Mouse (Mus musculus) hindbrain, embryonic 14.5 days (tissue): Measurements from ENCODE around the gene Myh14. TPM values are rescaled to one million over a fixed set of nuclear protein-coding genes. Genes with fewer than 3 reads are reported as not detected.

Experiments
- ATAC-seq: fragments of 200-750 bp; cut with Nextera tagmentation; 2 replicates; pipeline ENCODE4 v1.8.0; 2017; ENCODE audit warnings: moderate number of reproducible peaks, mild to moderate bottlenecking, moderate TSS enrichment, moderate library complexity; ENCODE audit not compliant: low FRiP score
- DNase-seq: peaks from one replicate; pipeline ENCODE4 v3.0.0-alpha.2; 2015; ENCODE audit warnings: low spot score
- H3K27ac ChIP-seq: fragments of 300-500 bp; sonication (generic); 2 replicates; pipeline ENCODE4 v1.5.1; 2014; ENCODE audit warnings: mild to moderate bottlenecking, moderate library complexity
- H3K27me3 ChIP-seq: fragments of 300-500 bp; sonication (generic); 2 replicates; pipeline ENCODE4 v1.6.1; 2014; ENCODE audit warnings: mild to moderate bottlenecking, low read length, mixed read lengths; ENCODE audit not compliant: control insufficient read depth, insufficient read depth
- H3K36me3 ChIP-seq: fragments of 300-500 bp; sonication (generic); replicated peaks from 2 replicates; pipeline ENCODE4 v1.6.1; 2014; ENCODE audit not compliant: control insufficient read depth, insufficient read depth
- H3K4me1 ChIP-seq: fragments of 300-500 bp; sonication (generic); replicated peaks from 2 replicates; pipeline ENCODE4 v1.6.1; 2014; ENCODE audit warnings: antibody characterized with exemption, low read length, mixed read lengths; ENCODE audit not compliant: control insufficient read depth, insufficient read depth
- H3K4me2 ChIP-seq: fragments of 300-500 bp; sonication (generic); replicated peaks from 2 replicates; pipeline ENCODE4 v1.6.1; 2014; ENCODE audit warnings: mild to moderate bottlenecking, moderate library complexity
- H3K4me3 ChIP-seq: fragments of 300-500 bp; sonication (generic); replicated peaks from 2 replicates; pipeline ENCODE4 v1.5.1; 2014; ENCODE audit warnings: mild to moderate bottlenecking, low read length
- H3K9ac ChIP-seq: fragments of 300-500 bp; sonication (generic); 2 replicates; pipeline ENCODE4 v1.6.1; 2014
- H3K9me3 ChIP-seq: fragments of 300-500 bp; sonication (generic); 2 replicates; pipeline ENCODE4 v1.6.1; 2016; ENCODE audit warnings: low read length; ENCODE audit not compliant: control insufficient read depth
- WGBS: fragments of 180-500 bp; shearing (Covaris S2); extraction: QIAGEN DNeasy Blood & Tissue Kit; methylation state at CpG from one replicate; pipeline ENCODE4 v1.1.7; 2014; 5-methylcytosine and 5-hydroxymethylcytosine counted together
- polyA plus RNA-seq: library from polyadenylated mRNA; unstranded; fragments of >200 nt; fragmentation: Nextera tagmentation; extraction: Ambion mirVana; gene quantifications from 2 replicates; pipeline ENCODE4 v1.2.1, GENCODE M21; 2014

Gene Myh14
- polyA plus RNA-seq, 1 experiment from 2014 or later = 4.2 TPM

DNA sequence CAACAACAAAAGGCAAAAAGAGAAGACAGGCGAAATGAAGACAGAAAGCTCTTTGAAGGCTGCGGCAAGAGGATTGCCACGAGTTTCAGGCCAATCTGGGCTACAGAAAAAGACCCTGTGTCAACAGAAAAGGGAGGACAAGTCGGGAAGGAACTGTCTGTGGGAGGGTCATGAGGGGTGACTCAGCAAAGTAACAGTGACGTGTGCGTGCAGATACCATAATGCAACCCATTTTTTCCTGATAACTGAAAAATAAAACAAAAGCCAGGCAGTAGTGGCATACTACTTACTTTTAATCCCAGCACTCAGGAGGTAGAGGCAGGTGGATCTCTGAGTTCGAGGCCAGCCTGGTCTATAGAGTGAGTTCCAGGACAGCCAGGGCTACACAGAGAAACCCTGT, 27.3 kb upstream of the Myh14 start:
- H3K9me3 ChIP-seq = no peaks in the 10 kb centered on the region
- no peak overlapping the region for H3K27ac ChIP-seq
- DNase-seq = no peak
- no peak overlapping the region for H3K4me3 ChIP-seq
- ATAC-seq = no peak
- no peak overlapping the region for H3K9ac ChIP-seq
- no peaks in the 10 kb centered on the region for H3K27me3 ChIP-seq
- 58% methylated on average over 7 of the region's 7 CpGs for WGBS
- H3K4me2 ChIP-seq = no peak overlapping the region
- no peaks in the 10 kb centered on the region for H3K36me3 ChIP-seq
- no peaks in the 10 kb centered on the region; the same call in 1 of the 2 replicates for H3K4me1 ChIP-seq

- no peak overlapping the region for H3K27ac ChIP-seq
- no peaks in the 10 kb centered on the region; the same call in 1 of the 2 replicates for H3K4me1 ChIP-seq
- 16% methylated on average over 20 of the region's 20 CpGs for WGBS
- H3K27me3 ChIP-seq = no peaks in the 10 kb centered on the region
- H3K9ac ChIP-seq = peak overlapping the region; percentile 16; the same call in 1 of the 2 replicates
- DNase-seq = no peak
- H3K36me3 ChIP-seq = no peaks in the 10 kb centered on the region
- ATAC-seq = no peak
- no peak overlapping the region for H3K4me2 ChIP-seq
- H3K4me3 ChIP-seq = no peak overlapping the region
- no peaks in the 10 kb centered on the region for H3K9me3 ChIP-seq
Observed at GRCm38 (mm10) chr7:44697191-44697710, 26.6 kb upstream of the Myh14 start.

DNA sequence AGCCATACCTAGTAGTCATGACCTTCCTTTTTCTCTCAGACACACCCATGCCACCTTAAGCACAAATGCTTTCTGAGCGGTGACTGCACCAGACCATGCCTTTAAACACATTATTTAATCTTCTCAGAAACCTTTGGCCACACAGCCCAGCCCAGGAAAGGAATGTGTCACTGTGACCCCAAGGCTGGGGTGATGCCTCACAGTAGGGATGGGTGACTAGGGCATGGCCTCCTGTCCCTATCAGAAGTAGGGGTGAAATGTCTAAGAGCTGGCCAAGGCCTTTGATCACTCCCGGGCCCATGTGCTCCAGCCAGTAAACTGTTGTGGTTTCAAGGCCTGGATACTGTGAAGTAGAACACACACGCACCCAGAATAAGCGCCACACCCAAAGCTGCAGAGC, 24.6 kb upstream of the Myh14 start:
- no peak overlapping the region for H3K9ac ChIP-seq
- no peaks in the 10 kb centered on the region for H3K27me3 ChIP-seq
- H3K4me3 ChIP-seq = no peak overlapping the region
- 96% methylated on average over 4 of the region's 4 CpGs for WGBS
- no peaks in the 10 kb centered on the region for H3K36me3 ChIP-seq
- ATAC-seq (no peak), DNase-seq (no peak)
- H3K4me2 ChIP-seq = no peak overlapping the region
- no peak overlapping the region for H3K27ac ChIP-seq
- no peaks in the 10 kb centered on the region; the same call in 1 of the 2 replicates for H3K4me1 ChIP-seq
- H3K9me3 ChIP-seq = no peaks in the 10 kb centered on the region

- no peaks in the 10 kb centered on the region for H3K27me3 ChIP-seq
- H3K36me3 ChIP-seq = no peaks in the 10 kb centered on the region
- H3K4me1 ChIP-seq = no peaks in the 10 kb centered on the region; the same call in 1 of the 2 replicates
- H3K9ac ChIP-seq = no peak overlapping the region
- ATAC-seq (no peak), DNase-seq (no peak)
- H3K4me3 ChIP-seq = no peak overlapping the region
- H3K27ac ChIP-seq = no peak overlapping the region
- no peaks in the 10 kb centered on the region for H3K9me3 ChIP-seq
- WGBS = 80% methylated on average over 10 of the region's 10 CpGs
- no peak overlapping the region for H3K4me2 ChIP-seq
Observed at GRCm38 (mm10) chr7:44693427-44694175, 23.0 kb upstream of the Myh14 start.

DNA sequence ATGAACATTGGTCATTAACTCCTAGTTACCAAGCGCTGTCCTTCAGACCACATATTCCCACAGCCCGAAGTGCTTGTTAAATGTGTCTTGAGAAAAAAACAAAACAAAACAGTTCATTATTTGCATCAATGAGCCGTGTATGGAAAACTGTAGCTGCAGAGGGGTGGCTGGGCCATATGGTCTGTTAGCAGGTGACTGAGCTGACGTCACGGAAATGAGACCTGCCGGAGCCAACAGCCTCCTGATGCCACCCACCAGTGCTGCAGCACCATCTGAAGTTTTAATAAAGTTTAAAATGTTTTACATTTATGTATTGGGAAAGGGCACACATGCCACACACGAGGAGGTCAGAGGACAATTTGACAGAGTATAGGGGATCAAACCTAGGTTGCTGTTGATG, 18.7 kb upstream of the Myh14 start:
- Histone ChIP-seq H3K9ac (no peak overlapping the region), H3K4me2 (no peak overlapping the region), H3K27ac (no peak overlapping the region), H3K4me1 (peaks cover 4% of the 10 kb centered on the region; the same call in 1 of the 2 replicates), H3K27me3 (no peaks in the 10 kb centered on the region), H3K4me3 (no peak overlapping the region), H3K9me3 (no peaks in the 10 kb centered on the region), H3K36me3 (no peaks in the 10 kb centered on the region)
- 85% methylated on average over 7 of the region's 7 CpGs for WGBS
- no peak for ATAC-seq
- no peak for DNase-seq

DNA sequence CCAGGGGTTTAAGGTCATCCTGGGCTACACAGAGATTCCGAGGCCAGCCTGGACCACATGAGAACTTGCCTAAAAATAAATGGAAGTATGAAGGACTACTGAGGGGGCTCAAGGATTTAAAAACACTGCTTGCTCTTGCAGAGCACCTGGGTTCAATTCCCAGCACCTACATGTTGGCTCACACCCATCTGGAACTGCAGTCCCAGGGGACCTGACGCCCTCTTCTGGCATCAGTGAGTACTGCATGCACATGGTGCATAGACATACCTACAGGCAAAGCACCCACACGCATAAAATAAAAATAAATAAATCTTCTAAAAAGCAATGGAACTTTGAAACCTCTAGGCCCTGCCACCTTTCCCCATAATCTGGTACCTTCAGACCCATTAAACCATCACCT, 18.2 kb upstream of the Myh14 start:
- ATAC-seq (no peak), DNase-seq (no peak)
- Histone ChIP-seq H3K4me2 (no peak overlapping the region), H3K9me3 (no peaks in the 10 kb centered on the region), H3K4me1 (peaks cover 4% of the 10 kb centered on the region; the same call in 1 of the 2 replicates), H3K27me3 (no peaks in the 10 kb centered on the region), H3K36me3 (no peaks in the 10 kb centered on the region), H3K4me3 (no peak overlapping the region), H3K9ac (no peak overlapping the region), H3K27ac (no peak overlapping the region)
- 73% methylated on average over 3 of the region's 3 CpGs for WGBS

DNA sequence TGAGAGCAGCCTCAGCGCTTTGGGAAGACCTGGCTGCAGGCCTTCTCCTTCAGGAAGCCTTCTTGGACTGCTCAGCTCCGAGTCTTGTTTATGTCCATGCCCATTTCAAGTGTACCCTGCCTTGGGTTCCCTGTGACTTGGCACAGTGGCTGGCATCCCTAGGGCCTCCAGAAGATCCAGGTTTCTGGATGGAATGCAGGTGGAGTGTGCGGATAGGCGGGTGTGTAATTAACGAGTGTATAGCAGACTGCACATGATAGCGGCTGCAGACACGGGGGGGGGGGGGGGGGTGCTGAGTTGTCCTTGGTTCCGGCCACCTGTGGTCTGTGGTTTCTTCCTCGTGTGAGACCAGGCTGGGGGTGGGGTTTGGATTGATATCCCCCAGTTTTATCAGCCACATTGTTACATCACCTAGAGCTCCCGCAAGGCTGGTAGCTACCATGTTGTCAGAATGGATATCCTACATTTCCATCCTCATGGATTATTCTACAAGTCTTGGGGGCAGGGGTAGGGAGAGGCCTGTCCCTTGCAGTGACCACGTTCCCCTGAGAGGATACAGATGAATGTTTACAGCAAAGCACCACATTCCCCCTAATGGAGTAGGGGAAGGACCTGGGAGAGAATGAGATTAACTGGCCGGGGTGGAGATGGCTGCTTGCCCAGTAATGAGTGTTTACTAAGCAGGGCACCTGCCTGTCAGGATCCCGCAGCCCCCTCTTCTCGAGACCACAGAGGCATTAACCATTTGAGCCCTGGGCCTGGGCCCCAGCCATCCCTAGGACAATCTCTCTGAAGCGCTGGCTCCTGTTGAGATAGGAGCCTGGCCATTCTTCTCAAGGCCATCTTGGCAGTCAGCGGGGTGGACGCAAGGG, 15.1 kb upstream of the Myh14 start:
- H3K4me2 ChIP-seq = no peak overlapping the region
- no peak overlapping the region for H3K27ac ChIP-seq
- H3K9me3 ChIP-seq = 0 out of 2 replicates have a peak, but pooled peaks cover 4% of the 10 kb centered on the region
- H3K27me3 ChIP-seq = no peaks in the 10 kb centered on the region
- H3K36me3 ChIP-seq = no peaks in the 10 kb centered on the region
- DNase-seq (peak; percentile 28), ATAC-seq (peak; percentile 14; the same call in 1 of the 2 replicates)
- WGBS = 58% methylated on average over 17 of the region's 17 CpGs
- peaks cover 4% of the 10 kb centered on the region; the same call in 1 of the 2 replicates for H3K4me1 ChIP-seq
- no peak overlapping the region for H3K4me3 ChIP-seq
- no peak overlapping the region for H3K9ac ChIP-seq

GRCm38 (mm10) chr7:44683656-44684055, 13.0 kb upstream of the Myh14 start:
- Histone ChIP-seq H3K27me3 (no peaks in the 10 kb centered on the region), H3K9ac (no peak overlapping the region), H3K36me3 (no peaks in the 10 kb centered on the region), H3K9me3 (0 out of 2 replicates have a peak, but pooled peaks cover 4% of the 10 kb centered on the region), H3K4me2 (no peak overlapping the region), H3K27ac (no peak overlapping the region), H3K4me1 (peaks cover 4% of the 10 kb centered on the region; the same call in 1 of the 2 replicates), H3K4me3 (no peak overlapping the region)
- DNase-seq = no peak
- no peak for ATAC-seq
- 84% methylated on average over 8 of the region's 8 CpGs for WGBS

GRCm38 (mm10) chr7:44676611-44677010, 6.0 kb upstream of the Myh14 start:
- Histone ChIP-seq H3K27me3 (0 out of 2 replicates have a peak, but pooled peaks cover 2% of the 10 kb centered on the region), H3K36me3 (no peaks in the 10 kb centered on the region), H3K27ac (no peak overlapping the region), H3K9me3 (0 out of 2 replicates have a peak, but pooled peaks cover 4% of the 10 kb centered on the region), H3K4me1 (0 out of 2 replicates have a peak, but pooled peaks cover under 1% of the 10 kb centered on the region), H3K9ac (no peak overlapping the region), H3K4me3 (no peak overlapping the region), H3K4me2 (no peak overlapping the region)
- ATAC-seq (no peak), DNase-seq (peak; percentile 36)
- WGBS = 53% methylated on average over 2 of the region's 2 CpGs
